Mouse (Mus musculus) gastrocnemius, adult 2 months (tissue): ENCODE data around the gene Adi1. TPM values are rescaled to one million over a fixed set of nuclear protein-coding genes. Genes with fewer than 3 reads are reported as not detected.

Experiments used
- DNase-seq: peaks from one replicate; pipeline ENCODE4 v3.0.0; 2022
- H3K27ac ChIP-seq: fragments of 200-600 bp; 2 replicates; pipeline ENCODE4 v1.8.1; 2022; ENCODE audit warnings: mild to moderate bottlenecking
- H3K4me3 ChIP-seq: fragments of 200-600 bp; 2 replicates; pipeline ENCODE4 v1.8.1; 2022; ENCODE audit warnings: mild to moderate bottlenecking, moderate library complexity
- CTCF ChIP-seq: fragments of 200-600 bp; IDR thresholded peaks from 2 replicates; pipeline ENCODE4 v1.8.1; 2022; ENCODE audit warnings: antibody characterized with exemption, mild to moderate bottlenecking, moderate library complexity
- intact Hi-C: fragments of 180-260 bp; cut with DNase I; formaldehyde crosslinking; loops from one replicate; pipeline ENCODE4 v1.15.1; 2025
- microRNA-seq: library from miRNA; unstranded; fragments of <30 nt; microRNA quantifications from one replicate; pipeline ENCODE4 v1.2.0, GENCODE M21; 2021
- total RNA-seq, 2 experiments: library from RNA; stranded (reverse); gene quantifications; 2 replicates each; pipeline ENCODE4 v1.2.3; 2021

Gene Adi1
- total RNA-seq, 2 experiments from 2014 or later = 59.4 to 84.7 TPM

DNA sequence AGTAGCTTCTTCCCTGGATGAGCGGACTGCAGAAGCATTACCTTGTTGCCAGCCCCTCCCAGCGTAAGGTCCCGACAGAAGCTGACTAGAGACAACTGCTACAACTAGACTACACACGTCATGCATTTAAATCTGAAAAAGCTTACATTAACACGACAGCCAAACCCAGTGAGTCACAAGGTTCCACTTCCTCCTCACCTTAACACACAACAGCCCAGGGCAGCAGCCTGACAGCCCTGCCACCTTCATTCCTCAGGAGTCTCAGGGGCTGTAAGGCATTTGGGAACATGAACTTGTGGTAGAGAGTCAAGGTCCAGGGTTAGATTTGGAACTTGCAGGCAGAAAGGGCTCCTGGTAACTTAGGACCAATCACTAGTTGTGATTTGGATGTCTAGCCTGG lies 52.0 kb downstream of the Adi1 start:
- DNase-seq = no peak
- H3K4me3 ChIP-seq = no peak overlapping the region
- H3K27ac ChIP-seq = no peak overlapping the region
- no peak for TF ChIP-seq CTCF
- intact Hi-C loops = no loop called here

Small RNAs within 50 kb of the gene (microRNA-seq; reads per million reads assigned to microRNA genes)
- gene Mir6937 = not detected

Other genes starting within 250 kb of the Adi1 start
- gene Dcdc2c, start 122.8 kb upstream of the Adi1 start, total RNA-seq = not detected
- not detected for gene Allc, start 92.7 kb upstream of the Adi1 start, total RNA-seq
- gene Colec11, start 51.9 kb upstream of the Adi1 start, total RNA-seq = under 1 TPM; 0.28 to 0.56 TPM
- gene Rps7, start 39.3 kb upstream of the Adi1 start, total RNA-seq = 100 to 1,000 TPM; 152 to 244 TPM
- gene Rnaseh1, start 25.6 kb upstream of the Adi1 start, total RNA-seq = 1 to 10 TPM; 6.2 to 7.7 TPM
- gene Trappc12, start 75.2 kb downstream of the Adi1 start, total RNA-seq = 10 to 100 TPM; 18.2 to 22.5 TPM
- 1 to 10 TPM; 6.5 to 7.2 TPM for gene Eipr1, start 76.6 kb downstream of the Adi1 start, total RNA-seq